13 mouse cellular contexts compared by ENCODE assay signal in genomic region chr1:144113438-144114074, GRCm38 (mm10).
A peak's percentile ranks its signal among the peaks of the same experiment; 100 is the strongest.
DNase-seq lines count a peak whose midpoint lies in the region; ATAC-seq lines count a peak whose summit lies in the region.
"Had no signal": no experiment of that assay in that cellular context is flagged by ENCODE, and none has a peak within 500 bp of the region (broad histone marks: within the 10 kb centered on the region; RNA-seq: fewer than 3 reads in every experiment).

No protein-coding gene starts in this region.

- no peak for ATAC-seq in hindbrain, embryonic 12.5 days (ENCODE audit: low FRiP score)
- ATAC-seq: intestine, embryonic 15.5 days; liver, postnatal 0 days had no signal

- 86% methylated on average over 6 of the region's 6 CpGs for WGBS in hindbrain, embryonic 12.5 days

- no peaks in the 10 kb centered on the region for H3K9me3 ChIP-seq in hindbrain, embryonic 12.5 days (replicated peaks)
- H3K9me3 ChIP-seq: forebrain, embryonic 10.5 days; intestine, embryonic 15.5 days; limb, embryonic 13.5 days had no signal

- peak; percentile 13 for DNase-seq in adrenal gland, adult 8-10 months
- DNase-seq in adrenal gland, postnatal 4 days (ENCODE audit: low spot score in 2 of 2): no peak
- DNase-seq in kidney, adult 11 months: peak; percentile 71
- no peak for DNase-seq in kidney, postnatal 4 days
- peak; percentile 1 for DNase-seq in adrenal gland, postnatal 25 days
- DNase-seq in kidney, postnatal 25 days: peak; percentile 28 to 74
- DNase-seq in thymus, adult 18-20 months: no peak
- DNase-seq: liver, postnatal 0 days; retina, postnatal 1 day had no signal

- H3K36me3 ChIP-seq in hindbrain, embryonic 12.5 days: no peaks in the 10 kb centered on the region
- H3K36me3 ChIP-seq: forebrain, embryonic 10.5 days; intestine, embryonic 15.5 days; limb, embryonic 13.5 days had no signal

- H3K4me3 ChIP-seq in hindbrain, embryonic 12.5 days: no peak overlapping the region
- H3K4me3 ChIP-seq: forebrain, embryonic 10.5 days; intestine, embryonic 15.5 days; limb, embryonic 13.5 days had no signal

- no peak overlapping the region for H3K4me2 ChIP-seq in hindbrain, embryonic 12.5 days (replicated peaks)
- H3K4me2 ChIP-seq: intestine, embryonic 15.5 days; limb, embryonic 13.5 days had no signal

- H3K27ac ChIP-seq in hindbrain, embryonic 12.5 days: no peak overlapping the region
- H3K27ac ChIP-seq: forebrain, embryonic 10.5 days; intestine, embryonic 15.5 days; limb, embryonic 13.5 days had no signal

- no peaks in the 10 kb centered on the region for H3K27me3 ChIP-seq in hindbrain, embryonic 12.5 days
- H3K27me3 ChIP-seq: intestine, embryonic 15.5 days; limb, embryonic 13.5 days had no signal

- no peak overlapping the region for H3K9ac ChIP-seq in hindbrain, embryonic 12.5 days
- H3K9ac ChIP-seq: intestine, embryonic 15.5 days; limb, embryonic 13.5 days; liver, postnatal 0 days had no signal

- no peaks in the 10 kb centered on the region for H3K4me1 ChIP-seq in hindbrain, embryonic 12.5 days
- H3K4me1 ChIP-seq: forebrain, embryonic 10.5 days; intestine, embryonic 15.5 days; limb, embryonic 13.5 days had no signal

Comparison
In these comparisons a context has a peak if more than half of its experiments do, and no peak if none do; other contexts are left out.
1. DNase-seq: peak in adrenal gland, adult 8-10 months (single experiment), kidney, adult 11 months (single experiment), adrenal gland, postnatal 25 days (single experiment) and kidney, postnatal 25 days (2 of 2); none in adrenal gland, postnatal 4 days (0 of 2), kidney, postnatal 4 days (0 of 2) and thymus, adult 18-20 months (0 of 2).